ENCODE assay signal across 18 mouse cellular contexts in the genomic region with DNA sequence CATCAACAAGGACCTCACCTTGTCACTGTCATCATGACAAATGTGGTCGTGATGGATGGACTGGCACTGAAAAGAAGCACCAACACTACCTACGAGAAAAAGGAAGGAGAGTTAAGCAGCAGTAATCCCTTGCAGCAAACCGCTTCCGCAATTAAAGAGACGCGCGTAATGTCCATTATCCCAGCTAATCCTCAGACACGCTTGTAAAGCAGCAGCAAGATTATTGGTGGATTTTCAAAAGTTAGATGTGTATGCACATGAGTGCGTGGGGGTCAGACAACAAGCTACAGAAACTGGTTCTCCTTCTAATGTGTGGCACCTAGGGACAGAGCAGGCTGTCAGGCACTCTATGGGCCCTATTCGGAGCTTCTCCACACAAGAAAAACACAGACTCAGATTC.
"Had no signal": no experiment of that assay in that cellular context is flagged by ENCODE, and none has a peak within 500 bp of the region (broad histone marks: within the 10 kb centered on the region; RNA-seq: fewer than 3 reads in every experiment).

No protein-coding gene starts in this region.

- H3K27me3 ChIP-seq: limb, embryonic 13.5 days; liver, embryonic 13.5 days; midbrain, embryonic 13.5 days; neural tube, embryonic 13.5 days; stomach, embryonic 15.5 days had no signal

- DNase-seq: kidney, adult 2 months; layer of hippocampus, adult 9-11 months; liver; liver, embryonic 13.5 days; lung, adult 2 months; lung, postnatal 14 days; right cerebral cortex, adult 18-20 months; spleen, adult 18-20 months; thymus, postnatal 25 days had no signal

- H3K36me3 ChIP-seq: limb, embryonic 10.5 days; limb, embryonic 13.5 days; liver, embryonic 13.5 days; midbrain, embryonic 13.5 days; neural tube, embryonic 13.5 days; stomach, embryonic 15.5 days had no signal

- H3K4me2 ChIP-seq: limb, embryonic 13.5 days; liver, embryonic 13.5 days; midbrain, embryonic 13.5 days; neural tube, embryonic 13.5 days; stomach, embryonic 15.5 days had no signal

- H3K9me3 ChIP-seq: limb, embryonic 10.5 days; limb, embryonic 13.5 days; liver, embryonic 13.5 days; midbrain, embryonic 13.5 days; neural tube, embryonic 13.5 days; stomach, embryonic 15.5 days had no signal

- ATAC-seq: intestine, postnatal 0 days; midbrain, embryonic 13.5 days had no signal

- H3K9ac ChIP-seq: limb, embryonic 13.5 days; liver, embryonic 13.5 days; midbrain, embryonic 13.5 days; neural tube, embryonic 13.5 days; stomach, embryonic 15.5 days had no signal

- H3K4me1 ChIP-seq: liver, embryonic 13.5 days; stomach, embryonic 15.5 days had no signal

- H3K27ac ChIP-seq: kidney, postnatal 0 days; layer of hippocampus, adult 2 months; limb, embryonic 10.5 days; limb, embryonic 13.5 days; liver, embryonic 13.5 days; macrophage; midbrain, embryonic 13.5 days; neural tube, embryonic 13.5 days; stomach, embryonic 15.5 days had no signal

- H3K4me3 ChIP-seq: layer of hippocampus, adult 2 months; limb, embryonic 10.5 days; limb, embryonic 13.5 days; liver, embryonic 13.5 days; midbrain, embryonic 13.5 days; neural tube, embryonic 13.5 days; stomach, embryonic 15.5 days had no signal
